Mouse (Mus musculus) heart, adult 2 months (tissue): ENCODE measurements at regions not wholly inside any gene's neighbourhood (a gene's known extent, or its start where the extent isn't known, plus 50 kb on each side); places are given as distances from the start of the nearest gene placed in this dataset.

Experiments
- CTCF ChIP-seq: fragments of 200-600 bp; IDR thresholded peaks from 2 replicates; pipeline ENCODE4 v1.8.1; 2022; ENCODE audit warnings: antibody characterized with exemption, mild to moderate bottlenecking, moderate library complexity
- EP300 ChIP-seq: fragments of 200-500 bp; IDR thresholded peaks from 2 replicates; pipeline ENCODE4 v1.6.1; 2011; ENCODE audit warnings: low read depth, low read length, control low read depth; ENCODE audit not compliant: insufficient read depth
- POLR2A ChIP-seq: fragments of 200-500 bp; IDR thresholded peaks from 2 replicates; pipeline ENCODE4 v1.6.1; 2011; ENCODE audit warnings: mild to moderate bottlenecking, low read depth, low read length, control low read depth; ENCODE audit not compliant: insufficient read depth

DNA sequence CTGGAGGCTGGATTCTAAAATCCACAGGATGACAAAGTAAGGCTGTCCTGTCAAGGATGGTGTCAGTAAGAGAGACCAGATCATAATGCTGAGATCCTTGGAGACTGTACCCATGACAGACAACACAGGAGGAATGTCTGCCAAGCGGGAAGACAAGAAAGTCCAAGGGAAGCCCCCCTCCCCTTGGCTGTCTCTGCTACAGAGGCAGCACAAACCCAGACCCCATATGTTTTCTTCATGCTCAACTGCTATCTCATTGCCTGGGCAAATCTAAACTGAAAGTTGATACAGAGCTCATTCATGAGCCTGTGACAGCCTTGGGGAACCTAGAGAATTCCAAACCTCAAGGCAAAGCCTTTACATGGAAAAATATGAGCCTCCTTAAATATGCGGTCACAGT lies 177.7 kb upstream of the Id4 start:
- TF ChIP-seq POLR2A (no peak), EP300 (no peak), CTCF (no peak)
